Mouse (Mus musculus): Measurements from ENCODE around the gene Grpr. TPM values are rescaled to one million over a fixed set of nuclear protein-coding genes. Genes with fewer than 3 reads are reported as not detected.

Gene Grpr
- total RNA-seq (2023; ENCODE audit: inconsistent age), result not detected in 4 replicates

GRCm38 (mm10) chrX:163549666-163550065 is at the start of gene Grpr:
TSS of gene Grpr (minus strand) at chrX:163549677.

Other genes starting within 250 kb of the Grpr start
- 0.45 TPM in 1 of 4 replicates, not detected in the others for gene Rnf138rt1, start 211.7 kb upstream of the Grpr start, total RNA-seq (2023; ENCODE audit: inconsistent age)